Mouse (Mus musculus) G1E-ER4 (cell line): ENCODE data around the gene 5430402E10Rik. TPM values are rescaled to one million over a fixed set of nuclear protein-coding genes. Genes with fewer than 3 reads are reported as not detected.
"Not testable (repeated sequence)": the region's sequence is repeated elsewhere in the genome, so short reads cannot be mapped to it uniquely, and the experiment has no call there.

ENCODE experiments used
- GATA1 ChIP-seq: IDR thresholded peaks from one replicate; pipeline ENCODE4 v1.8.0; 2012; ENCODE audit warnings: low read length, inconsistent platforms
- polyA plus RNA-seq: library from polyadenylated mRNA; stranded (reverse); fragments of >175 nt; gene quantifications from 2 replicates; pipeline ENCODE4 v1.2.3, GENCODE M21; 2012

Gene 5430402E10Rik
- polyA plus RNA-seq, result not detected in 2 replicates

DNA sequence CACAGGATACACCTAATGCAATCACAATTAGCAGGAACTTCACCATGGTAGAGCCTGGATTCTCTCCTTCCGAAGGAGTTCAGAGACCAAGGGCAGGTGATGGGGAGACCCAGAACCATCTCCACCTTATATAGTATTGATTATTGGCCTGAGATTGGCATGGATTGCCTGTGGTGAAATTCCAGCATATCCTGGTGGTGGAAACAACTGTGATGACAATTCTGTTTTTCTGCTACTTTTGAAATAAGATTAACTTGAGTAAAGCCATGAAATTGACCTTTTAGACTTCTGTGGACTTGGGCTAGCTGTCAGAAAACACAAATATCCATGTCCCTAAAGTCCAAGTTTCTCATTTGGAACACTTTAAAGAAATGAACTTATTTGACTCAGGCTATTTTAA, at the start of gene 5430402E10Rik:
TSS of gene 5430402E10Rik (minus strand) at position 101 of the 400 bp plus-strand sequence.
- TF ChIP-seq GATA1, result not testable (repeated sequence)

Other genes starting within 250 kb of the 5430402E10Rik start
- 8.0 and 10.4 TPM in 2 replicates for gene Prkx, start 128.8 kb downstream of the 5430402E10Rik start, polyA plus RNA-seq
- gene Pbsn, start 71.4 kb downstream of the 5430402E10Rik start, polyA plus RNA-seq, result not detected in 2 replicates
- gene Gm14744, start 60.3 kb downstream of the 5430402E10Rik start, polyA plus RNA-seq, result not detected in 2 replicates
- gene Obp1a, start 166.3 kb upstream of the 5430402E10Rik start, polyA plus RNA-seq, result not detected in 2 replicates
- gene Gm5938, start 200.4 kb upstream of the 5430402E10Rik start, polyA plus RNA-seq, result not detected in 2 replicates